Mouse (Mus musculus) frontal cortex, postnatal 14 days (tissue): ENCODE results near the gene Olfr836.
"Not testable (repeated sequence)": the region's sequence is repeated elsewhere in the genome, so short reads cannot be mapped to it uniquely, and the experiment has no call there.

Experiments used
- DNase-seq, 2 experiments: peaks; one replicate each; pipeline ENCODE4 v3.0.0; 2022; ENCODE audit warnings: low spot score in 2 of 2

Gene Olfr836

GRCm38 (mm10) chr9:19120082-19120481, at the start of gene Olfr836:
Gene Olfr836 (plus strand): TSS chr9:19120382.
- no peak for DNase-seq

GRCm38 (mm10) chr9:19084986-19085385, 35.2 kb upstream of the Olfr836 start:
- DNase-seq = no peak

- DNase-seq = not testable (repeated sequence)
Observed at GRCm38 (mm10) chr9:19092889-19093753, 27.1 kb upstream of the Olfr836 start.

GRCm38 (mm10) chr9:19097286-19097685, 22.9 kb upstream of the Olfr836 start:
- no peak for DNase-seq

GRCm38 (mm10) chr9:19136017-19136416, 15.8 kb downstream of the Olfr836 start, which contains the start of gene Olfr837:
Gene Olfr837 (plus strand): TSS chr9:19136317.
- no peak for DNase-seq
